Mouse (Mus musculus): ENCODE data around the gene Cyb561a3. TPM values are rescaled to one million over a fixed set of nuclear protein-coding genes. Genes with fewer than 3 reads are reported as not detected.

The Cyb561a3 gene
- polyA plus RNA-seq (2014; fragmentation: Illumina TruSeq; extraction: RNeasy Lipid Tissue Mini Kit (QIAGEN cat#74804); ENCODE audit: low read depth, low replicate concordance): 5.0 TPM

DNA sequence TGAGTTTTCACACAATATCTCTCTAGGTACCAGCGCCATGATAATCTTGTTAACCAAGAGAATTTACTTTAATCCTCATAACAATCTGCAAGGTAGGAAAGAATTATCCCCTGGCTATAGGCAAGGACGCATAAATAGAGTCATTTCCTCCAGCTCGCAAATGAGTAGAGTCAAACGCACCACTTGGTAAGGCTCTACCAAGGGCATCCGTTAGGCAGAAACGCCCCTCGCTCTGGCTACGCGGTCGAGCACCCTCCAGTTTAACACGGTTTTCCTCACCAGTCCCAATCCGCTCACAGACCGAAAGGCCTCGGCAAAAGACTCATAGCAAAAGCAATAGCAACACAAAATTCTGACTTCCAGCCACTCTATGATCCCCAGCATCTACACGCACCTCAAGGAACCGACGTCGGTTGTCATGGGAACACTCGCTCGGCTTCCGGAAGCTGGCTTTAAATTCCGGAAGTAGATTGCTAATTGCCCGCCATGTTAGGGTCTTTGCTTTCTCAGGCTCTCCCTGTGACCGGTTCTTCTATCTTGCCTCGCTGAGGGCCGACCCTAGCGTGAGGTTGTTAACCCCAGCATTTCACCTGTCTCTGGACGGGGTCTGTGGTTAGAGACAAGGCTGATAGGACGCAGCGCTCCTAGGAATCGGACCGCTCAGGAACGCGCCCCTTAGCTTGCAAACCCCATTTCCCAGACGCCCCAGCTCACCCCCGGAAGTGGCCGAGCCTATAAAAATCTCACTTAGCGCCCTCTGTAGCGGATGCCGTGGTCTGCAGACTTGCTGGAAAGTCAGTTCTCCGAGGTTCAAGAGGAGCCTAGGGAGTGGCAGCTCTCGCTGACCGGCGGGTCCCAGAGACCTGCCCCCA, at the start of gene Cyb561a3, which contains the start of gene Tmem138:
TSS of gene Cyb561a3 (plus strand) at position 483 of the 872 bp plus-strand sequence.
TSS of gene Tmem138 (minus strand) at position 673 of the 872 bp plus-strand sequence.

GRCm38 (mm10) chr19:10555624-10556510, 21.1 kb upstream of the Cyb561a3 start, which contains the start of gene Tmem216:
Tmem216 (minus strand) TSS chr19:10556238.

GRCm38 (mm10) chr19:10605293-10605900, 28.4 kb downstream of the Cyb561a3 start, which contains the start of the genes Ddb1 and Tkfc:
Ddb1 (plus strand) TSS chr19:10605327.
Tkfc (minus strand) TSS chr19:10605654.

GRCm38 (mm10) chr19:10634106-10634871, 57.3 kb downstream of the Cyb561a3 start, which contains the start of gene Vwce:
Vwce (plus strand) TSS chr19:10634213.

Other genes with a start within 250 kb of the Cyb561a3 start
- 10.9 TPM for gene Syt7, start 188.1 kb upstream of the Cyb561a3 start, polyA plus RNA-seq (2014; fragmentation: Illumina TruSeq; extraction: RNeasy Lipid Tissue Mini Kit (QIAGEN cat#74804); ENCODE audit: low read depth, low replicate concordance)
- not detected for gene Lrrc10b, start 119.7 kb upstream of the Cyb561a3 start, polyA plus RNA-seq (2014; fragmentation: Illumina TruSeq; extraction: RNeasy Lipid Tissue Mini Kit (QIAGEN cat#74804); ENCODE audit: low read depth, low replicate concordance)
- gene Ppp1r32, start 94.2 kb upstream of the Cyb561a3 start, polyA plus RNA-seq (2014; fragmentation: Illumina TruSeq; extraction: RNeasy Lipid Tissue Mini Kit (QIAGEN cat#74804); ENCODE audit: low read depth, low replicate concordance): not detected
- 84.1 TPM for gene Cpsf7, start 51.9 kb upstream of the Cyb561a3 start, polyA plus RNA-seq (2014; fragmentation: Illumina TruSeq; extraction: RNeasy Lipid Tissue Mini Kit (QIAGEN cat#74804); ENCODE audit: low read depth, low replicate concordance)
- gene Sdhaf2, start 51.0 kb upstream of the Cyb561a3 start, polyA plus RNA-seq (2014; fragmentation: Illumina TruSeq; extraction: RNeasy Lipid Tissue Mini Kit (QIAGEN cat#74804); ENCODE audit: low read depth, low replicate concordance): 62.6 TPM
- 3.7 TPM for gene Tmem216, start 20.9 kb upstream of the Cyb561a3 start, polyA plus RNA-seq (2014; fragmentation: Illumina TruSeq; extraction: RNeasy Lipid Tissue Mini Kit (QIAGEN cat#74804); ENCODE audit: low read depth, low replicate concordance)
- gene Tmem138, start 190 bp downstream of the Cyb561a3 start, polyA plus RNA-seq (2014; fragmentation: Illumina TruSeq; extraction: RNeasy Lipid Tissue Mini Kit (QIAGEN cat#74804); ENCODE audit: low read depth, low replicate concordance): 4.2 TPM
- 65.6 TPM for gene Ddb1, start 28.2 kb downstream of the Cyb561a3 start, polyA plus RNA-seq (2014; fragmentation: Illumina TruSeq; extraction: RNeasy Lipid Tissue Mini Kit (QIAGEN cat#74804); ENCODE audit: low read depth, low replicate concordance)
- 1.5 TPM for gene Tkfc, start 28.5 kb downstream of the Cyb561a3 start, polyA plus RNA-seq (2014; fragmentation: Illumina TruSeq; extraction: RNeasy Lipid Tissue Mini Kit (QIAGEN cat#74804); ENCODE audit: low read depth, low replicate concordance)
- gene Vwce, start 57.0 kb downstream of the Cyb561a3 start, polyA plus RNA-seq (2014; fragmentation: Illumina TruSeq; extraction: RNeasy Lipid Tissue Mini Kit (QIAGEN cat#74804); ENCODE audit: low read depth, low replicate concordance): not detected
- gene Pga5, start 100.9 kb downstream of the Cyb561a3 start, polyA plus RNA-seq (2014; fragmentation: Illumina TruSeq; extraction: RNeasy Lipid Tissue Mini Kit (QIAGEN cat#74804); ENCODE audit: low read depth, low replicate concordance): not detected
- gene Vps37c, start 111.6 kb downstream of the Cyb561a3 start, polyA plus RNA-seq (2014; fragmentation: Illumina TruSeq; extraction: RNeasy Lipid Tissue Mini Kit (QIAGEN cat#74804); ENCODE audit: low read depth, low replicate concordance): 4.3 TPM
- 0.54 TPM for gene Cd5, start 161.8 kb downstream of the Cyb561a3 start, polyA plus RNA-seq (2014; fragmentation: Illumina TruSeq; extraction: RNeasy Lipid Tissue Mini Kit (QIAGEN cat#74804); ENCODE audit: low read depth, low replicate concordance)